ENCODE assay signal across 8 mouse cellular contexts in the genomic region with DNA sequence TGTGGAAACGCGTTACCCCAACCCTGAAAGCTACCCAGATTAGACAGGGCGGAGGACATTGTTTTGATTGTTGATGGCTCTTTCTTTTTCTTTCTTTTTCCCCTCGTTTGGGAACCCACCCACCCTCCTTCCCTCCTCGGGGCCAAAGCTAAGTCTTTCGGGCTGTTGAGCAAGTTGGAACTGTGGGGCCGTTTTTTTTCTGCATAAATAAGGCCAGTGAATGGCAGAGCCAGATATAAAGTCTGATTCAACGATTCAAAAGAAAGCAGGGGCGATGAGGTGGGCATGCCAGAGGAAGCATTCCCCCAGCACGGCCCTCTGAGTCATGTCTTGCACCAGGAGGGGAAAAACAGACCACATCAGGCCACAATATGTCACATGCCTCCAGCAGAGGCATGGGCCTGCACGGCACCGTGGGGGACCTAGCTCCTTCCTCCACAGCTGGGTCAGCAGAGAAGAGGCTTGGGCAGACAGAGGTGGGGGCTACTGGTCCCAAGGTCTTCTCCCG.
DNase-seq lines count a peak whose midpoint lies in the region; ATAC-seq and TF ChIP-seq lines count a peak whose summit lies in the region.

No protein-coding gene starts in this region.

- DNase-seq in liver, adult 2 months (ENCODE audit: extremely low read depth, low read depth, low spot score) = no peak
- DNase-seq in liver = no peak
- peak; percentile 28 to 41 for DNase-seq in cerebellum, postnatal 4 days (ENCODE audit: low spot score in 2 of 2)
- DNase-seq in heart, adult 18-20 months = peak; percentile 60 to 64
- DNase-seq in lung, adult 2 months = no peak

- H3K27ac ChIP-seq in liver, adult 2 months (replicated peaks; ENCODE audit: insufficient read depth, low read depth, low read length) = peak overlapping the region; percentile 76
- H3K27ac ChIP-seq in intestine, postnatal 0 days (ENCODE audit: low read depth, low read length) = peak overlapping the region; percentile 95
- peak overlapping the region; percentile 99 for H3K27ac ChIP-seq in neural tube, embryonic 15.5 days (replicated peaks)

- H3K4me3 ChIP-seq in liver, adult 2 months (ENCODE audit: insufficient read depth, low read depth, low read length) = peak overlapping the region; percentile 56; the same call in 1 of the 2 replicates
- peak overlapping the region; percentile 44 for H3K4me3 ChIP-seq in intestine, postnatal 0 days (ENCODE audit: low read depth, low read length)
- H3K4me3 ChIP-seq in lung, adult 2 months (replicated peaks; ENCODE audit: extremely low read depth, low read depth, low read length) = peak overlapping the region; percentile 67
- H3K4me3 ChIP-seq in neural tube, embryonic 15.5 days (replicated peaks) = peak overlapping the region; percentile 43

- peaks cover 3% of the 10 kb centered on the region; the same call in 1 of the 2 replicates for H3K4me1 ChIP-seq in liver, adult 2 months (ENCODE audit: control insufficient read depth, insufficient read depth, low read length)
- no peaks in the 10 kb centered on the region; the same call in 1 of the 2 replicates for H3K4me1 ChIP-seq in intestine, postnatal 0 days (replicated peaks; ENCODE audit: control insufficient read depth, insufficient read depth, low read length)
- H3K4me1 ChIP-seq in lung, adult 2 months (ENCODE audit: control insufficient read depth, insufficient read depth, low read length) = 0 out of 2 replicates have a peak, but pooled peaks cover 5% of the 10 kb centered on the region
- H3K4me1 ChIP-seq in neural tube, embryonic 15.5 days = peaks cover 33% of the 10 kb centered on the region

- H3K4me2 ChIP-seq in intestine, postnatal 0 days (replicated peaks; ENCODE audit: low read depth) = peak overlapping the region; percentile 75
- peak overlapping the region; percentile 79 for H3K4me2 ChIP-seq in neural tube, embryonic 15.5 days

- TF ChIP-seq POLR2A in liver, adult 2 months (IDR thresholded peaks at IDR 0.05; ENCODE audit: extremely low read depth, insufficient read depth, low read length) = no peak
- peak; percentile 13; the same call in 1 of the 2 replicates for TF ChIP-seq POLR2A in lung, adult 2 months (IDR thresholded peaks at IDR 0.05; ENCODE audit: borderline replicate concordance, extremely low read depth, low read depth, low read length)

- no peaks in the 10 kb centered on the region for H3K36me3 ChIP-seq in liver, adult 2 months (ENCODE audit: control insufficient read depth, insufficient read depth, low read length)
- H3K36me3 ChIP-seq in intestine, postnatal 0 days (ENCODE audit: control insufficient read depth, insufficient read depth) = no peaks in the 10 kb centered on the region
- H3K36me3 ChIP-seq in neural tube, embryonic 15.5 days = no peaks in the 10 kb centered on the region

- no peak for TF ChIP-seq CTCF in liver, adult 2 months (IDR thresholded peaks at IDR 0.05; ENCODE audit: low read depth, low read length)
- no peak for TF ChIP-seq CTCF in intestine, postnatal 0 days (IDR thresholded peaks at IDR 0.05; ENCODE audit: low read depth)
- no peak for TF ChIP-seq CTCF in lung, adult 2 months (IDR thresholded peaks at IDR 0.05; ENCODE audit: insufficient read depth, low read length)

- H3K27me3 ChIP-seq in liver, adult 2 months (ENCODE audit: control insufficient read depth, insufficient read depth, low read length) = no peaks in the 10 kb centered on the region
- H3K27me3 ChIP-seq in intestine, postnatal 0 days (replicated peaks; ENCODE audit: control insufficient read depth, insufficient read depth, low read length) = no peaks in the 10 kb centered on the region
- H3K27me3 ChIP-seq in neural tube, embryonic 15.5 days (replicated peaks) = no peaks in the 10 kb centered on the region

- 39% methylated on average over 13 of the region's 13 CpGs for WGBS in liver, adult 2 months
- 16% methylated on average over 13 of the region's 13 CpGs for WGBS in intestine, postnatal 0 days
- 8% methylated on average over 13 of the region's 13 CpGs for WGBS in lung, adult 2 months
- 4% methylated on average over 13 of the region's 13 CpGs for WGBS in neural tube, embryonic 15.5 days

- ATAC-seq in intestine, postnatal 0 days = no peak
- 0 out of 2 replicates have a peak, but pooled peaks have one; percentile 6 for ATAC-seq in neural tube, embryonic 15.5 days (ENCODE audit: low FRiP score)
- no peak for ATAC-seq in erythroblast, adult 5-6 weeks (replicated peaks; ENCODE audit: low FRiP score, poor library complexity, severe bottlenecking)

- no peaks in the 10 kb centered on the region for H3K79me2 ChIP-seq in liver, adult 2 months (ENCODE audit: control insufficient read depth, insufficient read depth, low read length)

- no peaks in the 10 kb centered on the region for H3K9me3 ChIP-seq in intestine, postnatal 0 days (ENCODE audit: control insufficient read depth)
- H3K9me3 ChIP-seq in neural tube, embryonic 15.5 days (replicated peaks) = no peaks in the 10 kb centered on the region

- peak overlapping the region; percentile 63 for H3K9ac ChIP-seq in liver, adult 2 months (ENCODE audit: low read depth, low read length)
- peak overlapping the region; percentile 67 for H3K9ac ChIP-seq in intestine, postnatal 0 days (ENCODE audit: low read depth, low read length)
- H3K9ac ChIP-seq in neural tube, embryonic 15.5 days (replicated peaks) = peak overlapping the region; percentile 69

Comparison
In these comparisons a context has a peak if more than half of its experiments do, and no peak if none do; other contexts are left out.
1. DNase-seq: peak in cerebellum, postnatal 4 days (2 of 2) and heart, adult 18-20 months (2 of 2); none in liver, adult 2 months (single experiment), liver (single experiment) and lung, adult 2 months (single experiment).
2. Peak in every context shown above with its lines, with median percentiles within 50 percentile points of each other: H3K27ac ChIP-seq, H3K4me3 ChIP-seq and H3K9ac ChIP-seq.